8 mouse cellular contexts compared by ENCODE assay signal in the genomic region with DNA sequence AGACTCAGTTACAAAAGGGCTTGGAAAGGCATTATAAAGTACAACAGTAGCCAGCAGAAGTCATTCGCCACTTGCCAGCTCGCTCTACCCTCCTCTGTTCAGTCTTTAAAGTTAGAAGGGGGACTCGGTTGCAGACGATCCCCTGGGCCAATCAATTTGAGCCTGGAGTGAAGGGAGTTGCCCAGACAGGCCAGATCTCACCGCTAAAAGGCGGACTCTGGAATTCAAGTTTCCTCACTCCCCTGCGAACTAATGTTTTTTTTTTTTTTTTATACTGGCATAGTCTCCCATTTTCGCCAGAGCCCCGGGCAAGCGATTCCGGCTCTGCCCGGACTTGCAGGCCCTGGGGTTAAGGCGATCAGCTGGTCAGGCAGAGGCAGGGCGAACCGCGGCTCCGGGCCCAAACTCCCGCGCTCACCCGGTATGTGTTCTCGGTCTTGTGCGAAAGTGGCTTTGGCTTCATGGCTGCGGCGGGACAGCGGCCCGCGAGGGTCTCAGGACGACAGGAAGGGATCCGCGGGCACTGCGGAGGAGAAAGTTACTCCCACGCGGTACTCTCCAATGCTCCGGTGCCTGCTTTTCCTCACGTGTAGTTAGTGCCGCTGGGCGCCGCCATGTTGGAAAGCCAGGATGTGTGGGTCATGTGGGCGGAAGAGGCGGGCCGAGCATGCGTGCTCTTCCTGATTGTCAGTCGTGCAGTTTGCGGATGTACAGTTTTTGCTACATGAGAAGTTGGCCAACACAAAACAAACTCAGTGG. TPM values are rescaled to one million over a fixed set of nuclear protein-coding genes. Genes with fewer than 3 reads are reported as not detected.
DNase-seq lines count a peak whose midpoint lies in the region; ATAC-seq and TF ChIP-seq lines count a peak whose summit lies in the region.

A gene (minus strand): TSS at position 617 of the 759 bp plus-strand sequence.

- TF ChIP-seq RAD21 in MEL (IDR thresholded peaks at IDR 0.05; ENCODE audit: low read depth, low read length): no peak

- peaks cover 9% of the 10 kb centered on the region for H3K79me2 ChIP-seq in MEL (ENCODE audit: control insufficient read depth, insufficient read depth, low read length, poor library complexity)

- H3K9me3 ChIP-seq in MEL (replicated peaks; ENCODE audit: insufficient read depth, low read length): no peaks in the 10 kb centered on the region
- no peaks in the 10 kb centered on the region for H3K9me3 ChIP-seq in lung, embryonic 16.5 days (ENCODE audit: control insufficient read depth, low read length)

- no peak for TF ChIP-seq CTCF in MEL (IDR thresholded peaks at IDR 0.05 in 2 of 3, conservative IDR thresholded peaks at IDR 0.05 in 1 of 3; ENCODE audit: control insufficient read depth in 1 of 3, insufficient read depth in 1 of 3, low read depth in 2 of 3, low read length in 3 of 3, poor library complexity in 1 of 3, severe bottlenecking in 1 of 3)
- TF ChIP-seq CTCF in cerebellum, adult 2 months (IDR thresholded peaks at IDR 0.05; ENCODE audit: borderline replicate concordance, insufficient read depth, low read depth, low read length): no peak

- no peaks in the 10 kb centered on the region for H3K27me3 ChIP-seq in MEL (ENCODE audit: control insufficient read depth in 1 of 2, insufficient read depth in 2 of 2, low read length in 2 of 2)
- H3K27me3 ChIP-seq in cerebellum, adult 2 months (ENCODE audit: control insufficient read depth, insufficient read depth, low read length): no peaks in the 10 kb centered on the region; the same call in 1 of the 2 replicates
- no peaks in the 10 kb centered on the region for H3K27me3 ChIP-seq in lung, embryonic 16.5 days (ENCODE audit: control insufficient read depth, insufficient read depth, low read depth, low read length)

- TF ChIP-seq EP300 in MEL (IDR thresholded peaks at IDR 0.05; ENCODE audit: low read depth in 1 of 2, low read length in 2 of 2): no peak

- peak; percentile 76 to 84; a peak in 3 of 4 replicates for TF ChIP-seq POLR2A in MEL (IDR thresholded peaks at IDR 0.05; ENCODE audit: control insufficient read depth in 1 of 2, insufficient read depth in 1 of 2, low read depth in 1 of 2, low read length in 2 of 2, poor library complexity in 1 of 2)
- peak; percentile 73; the same call in 1 of the 2 replicates for TF ChIP-seq POLR2A in cerebellum, adult 2 months (IDR thresholded peaks at IDR 0.05; ENCODE audit: borderline replicate concordance, insufficient read depth, low read length)

- peak within 1 kb of the TSS; percentile 82 for H3K4me2 ChIP-seq in lung, embryonic 16.5 days (ENCODE audit: low read depth, low read length)

- H3K27ac ChIP-seq in MEL (ENCODE audit: control insufficient read depth, low read depth, low read length): peak within 1 kb of the TSS; percentile 61
- H3K27ac ChIP-seq in cerebellum, adult 2 months (ENCODE audit: insufficient read depth, low read length): no peak within 1 kb of the TSS
- peak within 1 kb of the TSS; percentile 31; the same call in 1 of the 2 replicates for H3K27ac ChIP-seq in lung, embryonic 16.5 days (ENCODE audit: low read length)

- DNase-seq in MEL (ENCODE audit: low read depth, low spot score): peak; percentile 94
- DNase-seq in cerebellum, adult 2 months: peak; percentile 82
- peak; percentile 79 for DNase-seq in forelimb bud, embryonic 11.5 days (ENCODE audit: low read depth, low spot score)
- peak; percentile 63 for DNase-seq in layer of hippocampus, adult 9-10 months (ENCODE audit: low spot score)
- DNase-seq in ovary, postnatal 10 days (ENCODE audit: low spot score): peak; percentile 55
- peak; percentile 58 to 67 for DNase-seq in thymus, postnatal 10 days (ENCODE audit: low spot score in 2 of 2)

- under 1% methylated on average over 44 of the region's 44 CpGs for WGBS in cerebellum, adult 2 months
- under 1% methylated on average over 44 of the region's 44 CpGs for WGBS in lung, embryonic 16.5 days

- H3K4me3 ChIP-seq in MEL (ENCODE audit: control insufficient read depth in 1 of 2, insufficient read depth in 1 of 2, low read depth in 2 of 2, low read length in 2 of 2): peak within 1 kb of the TSS; percentile 64 to 94
- H3K4me3 ChIP-seq in cerebellum, adult 2 months (replicated peaks; ENCODE audit: insufficient read depth, low read depth, low read length): peak within 1 kb of the TSS; percentile 88
- H3K4me3 ChIP-seq in lung, embryonic 16.5 days (ENCODE audit: low read length): peak within 1 kb of the TSS; percentile 93

- ATAC-seq in hematopoietic stem cell, adult 5-6 weeks (replicated peaks in 1 of 2; ENCODE audit: insufficient read depth in 1 of 2, low FRiP score in 2 of 2, low TSS enrichment in 1 of 2, low read depth in 1 of 2, poor library complexity in 2 of 2, severe bottlenecking in 2 of 2): peak; percentile 99 to 100
- ATAC-seq in lung, embryonic 16.5 days (ENCODE audit: low read depth): peak; percentile 100

- H3K4me1 ChIP-seq in MEL (ENCODE audit: control insufficient read depth in 1 of 2, insufficient read depth in 2 of 2, low read length in 2 of 2): peaks cover 0 to 7% of the 10 kb centered on the region in 2 experiments; a peak in 2 of 4 replicates
- no peaks in the 10 kb centered on the region for H3K4me1 ChIP-seq in cerebellum, adult 2 months (ENCODE audit: control insufficient read depth, insufficient read depth, low read length)
- H3K4me1 ChIP-seq in lung, embryonic 16.5 days (replicated peaks; ENCODE audit: control insufficient read depth, insufficient read depth, low read length): peaks cover 7% of the 10 kb centered on the region; the same call in 1 of the 2 replicates

- peak within 1 kb of the TSS; percentile 89 for H3K9ac ChIP-seq in MEL (ENCODE audit: control insufficient read depth, low read depth, low read length, poor library complexity, severe bottlenecking)
- H3K9ac ChIP-seq in lung, embryonic 16.5 days (ENCODE audit: low read length): peak within 1 kb of the TSS; percentile 79

- peaks cover 2 to 13% of the 10 kb centered on the region in 2 experiments; a peak in 3 of 4 replicates for H3K36me3 ChIP-seq in MEL (ENCODE audit: control insufficient read depth in 1 of 2, insufficient read depth in 2 of 2, low read length in 2 of 2)
- H3K36me3 ChIP-seq in lung, embryonic 16.5 days (ENCODE audit: control insufficient read depth, insufficient read depth, low read length): peaks cover 11% of the 10 kb centered on the region

TF ChIP-seq in MEL, 35 proteins besides CTCF, POLR2A, EP300 and RAD21 (continues in another document):
- TF ChIP-seq GATA1 (IDR thresholded peaks at IDR 0.05; ENCODE audit: low read depth, low read length) (no peak), MAZ (IDR thresholded peaks at IDR 0.05; ENCODE audit: low read depth, low read length) (no peak), JUND (IDR thresholded peaks at IDR 0.05; ENCODE audit: low read depth, low read length) (no peak), CHD1 (IDR thresholded peaks at IDR 0.05; ENCODE audit: low read depth, low read length) (no peak), UBTF (IDR thresholded peaks at IDR 0.05; ENCODE audit: borderline replicate concordance, insufficient read depth, low read depth, low read length) (no peak), NELFE (IDR thresholded peaks at IDR 0.05; ENCODE audit: low read depth, low read length) (peak; percentile 59), SIN3A (IDR thresholded peaks at IDR 0.05; ENCODE audit: low read length) (peak; percentile 100), USF2 (IDR thresholded peaks at IDR 0.05; ENCODE audit: borderline replicate concordance in 1 of 2, insufficient read depth in 1 of 2, low read depth in 1 of 2, low read length in 2 of 2) (peak in 1 of 2 experiments; percentile 84; a peak in 3 of 4 replicates), ETS1 (IDR thresholded peaks at IDR 0.05; ENCODE audit: low read depth, low read length) (no peak), TBP (IDR thresholded peaks at IDR 0.05; ENCODE audit: low read depth, low read length) (peak; percentile 91), MEF2A (IDR thresholded peaks at IDR 0.05; ENCODE audit: extremely low read depth, insufficient replicate concordance, low read depth, low read length, poor library complexity, severe bottlenecking) (no peak), BHLHE40 (IDR thresholded peaks at IDR 0.05; ENCODE audit: borderline replicate concordance, low read depth, low read length) (peak; percentile 58; the same call in 1 of the 2 replicates), MAX (IDR thresholded peaks at IDR 0.05; ENCODE audit: low read length) (peak; percentile 99), POLR2AphosphoS5 (IDR thresholded peaks at IDR 0.05; ENCODE audit: borderline replicate concordance, low read depth, low read length) (no peak), MYC (IDR thresholded peaks at IDR 0.05; ENCODE audit: low read depth, low read length) (peak; percentile 98), CHD2 (IDR thresholded peaks at IDR 0.05; ENCODE audit: low read length) (no peak), NRF1 (IDR thresholded peaks at IDR 0.05; ENCODE audit: insufficient read depth, low read depth, low read length, poor library complexity, severe bottlenecking) (peak; percentile 82), MYB (IDR thresholded peaks at IDR 0.05; ENCODE audit: low read depth, low read length) (no peak), ELF1 (IDR thresholded peaks at IDR 0.05; ENCODE audit: low read depth, low read length) (peak; percentile 95), TCF12 (IDR thresholded peaks at IDR 0.05; ENCODE audit: low read depth, low read length) (peak; percentile 69), MXI1 (IDR thresholded peaks at IDR 0.05; ENCODE audit: low read depth, low read length) (peak; percentile 100), ZNF384 (IDR thresholded peaks at IDR 0.05; ENCODE audit: low read depth, low read length) (no peak), POLR2AphosphoS2 (IDR thresholded peaks at IDR 0.05; ENCODE audit: low read length) (peak; percentile 72; the same call in 1 of the 2 replicates), KAT2A (conservative IDR thresholded peaks at IDR 0.05; ENCODE audit: low read depth, low read length) (peak; percentile 54; the same call in 1 of the 2 replicates), USF1 (IDR thresholded peaks at IDR 0.05; ENCODE audit: low read depth, low read length) (peak; percentile 98), ZMIZ1 (IDR thresholded peaks at IDR 0.05; ENCODE audit: low read depth, low read length) (no peak; the same call in 1 of the 2 replicates), E2F4 (IDR thresholded peaks at IDR 0.05; ENCODE audit: borderline replicate concordance, low read depth, low read length) (peak; percentile 47; the same call in 1 of the 2 replicates), RCOR1 (IDR thresholded peaks at IDR 0.05; ENCODE audit: low read depth, low read length) (no peak)

RNA-seq across cellular contexts. Expression of the gene that starts here (rescaled TPM):
- total RNA-seq in MEL (2012; rRNA removed): 60.6 and 62.8 TPM in 2 replicates
- polyA plus RNA-seq in MEL (2012; ENCODE audit: insufficient read depth in 1 of 2, insufficient read length in 2 of 2, low read depth in 1 of 2, low replicate concordance in 2 of 2, missing spikeins in 1 of 2): 100 to 1,000 TPM in 1 of 2 experiments, 10 to 100 TPM in 1; 56.5 to 138 TPM
- 15.5 and 15.7 TPM in 2 replicates for polyA plus RNA-seq in cerebellum, adult 2 months (2012; rRNA removed)
- 26.9 and 30.5 TPM in 2 replicates for total RNA-seq in hematopoietic stem cell, adult 5-6 weeks (2017)
- 12.3 and 12.7 TPM in 2 replicates for polyA plus RNA-seq in lung, embryonic 16.5 days (2015; fragmentation: Nextera tagmentation; extraction: Ambion mirVana)
